Mouse (Mus musculus) lung, postnatal 10 days (tissue): Measurements from ENCODE around the gene Fastkd3.

Source experiments
- DNase-seq: peaks from one replicate; pipeline ENCODE4 v3.0.0; 2021

Gene Fastkd3

DNA sequence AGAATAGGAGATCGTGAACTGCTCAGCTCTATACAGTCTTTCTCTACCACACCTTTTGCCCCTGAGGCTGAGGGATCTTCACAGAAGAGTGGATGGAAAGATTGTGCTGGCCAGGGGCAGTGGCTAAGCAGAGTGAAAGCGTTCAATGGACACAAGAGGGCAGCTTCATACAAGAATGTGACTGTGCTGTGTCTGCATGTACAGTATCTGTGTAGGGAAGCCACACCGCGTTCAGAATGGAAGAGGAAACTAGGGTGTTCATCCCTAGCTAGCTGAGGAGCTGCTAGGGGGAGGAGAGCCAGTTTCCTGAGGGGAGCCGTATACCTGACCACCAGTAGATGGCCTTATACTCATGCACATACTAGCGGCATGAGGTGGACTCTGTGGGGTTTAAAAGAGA lies 40.8 kb downstream of the Fastkd3 start:
- DNase-seq, result peak; percentile 6

GRCm38 (mm10) chr13:68627041-68627440 lies 45.0 kb downstream of the Fastkd3 start:
- DNase-seq, result no peak
